Mouse (Mus musculus) megakaryocyte, embryonic 14.5 days (primary cell): Measurements from ENCODE around the gene Tspan8. TPM values are rescaled to one million over a fixed set of nuclear protein-coding genes. Genes with fewer than 3 reads are reported as not detected.

Experiments used
- H3K27me3 ChIP-seq: replicated peaks from 2 replicates; pipeline ENCODE3; 2012; ENCODE audit warnings: inconsistent platforms
- H3K36me3 ChIP-seq: replicated peaks from 2 replicates; pipeline ENCODE3; 2012; ENCODE audit warnings: low read length, inconsistent platforms, mixed read lengths
- H3K4me1 ChIP-seq: 2 replicates; pipeline ENCODE4 v1.6.1; 2012; ENCODE audit warnings: inconsistent platforms
- H3K4me3 ChIP-seq: replicated peaks from 2 replicates; pipeline ENCODE3; 2012; ENCODE audit warnings: moderate library complexity, mild to moderate bottlenecking, inconsistent platforms
- H3K9me3 ChIP-seq: 2 replicates; pipeline ENCODE4 v1.6.1; 2012; ENCODE audit warnings: inconsistent platforms
- FLI1 ChIP-seq: IDR thresholded peaks from 2 replicates; pipeline ENCODE4 v1.6.1; 2012; ENCODE audit warnings: low read length, inconsistent platforms, mixed read lengths
- GATA1 ChIP-seq: IDR thresholded peaks from 3 replicates; pipeline ENCODE4 v1.6.1; 2012; ENCODE audit warnings: mixed read lengths, low read length, inconsistent platforms, borderline replicate concordance
- polyA plus RNA-seq: library from polyadenylated mRNA; stranded (reverse); fragments of >175 nt; gene quantifications from 2 replicates; pipeline ENCODE4 v1.2.3, GENCODE M21; 2012; ENCODE audit warnings: low replicate concordance; ENCODE audit not compliant: insufficient read depth

Gene Tspan8
- not detected in 2 replicates for polyA plus RNA-seq

DNA sequence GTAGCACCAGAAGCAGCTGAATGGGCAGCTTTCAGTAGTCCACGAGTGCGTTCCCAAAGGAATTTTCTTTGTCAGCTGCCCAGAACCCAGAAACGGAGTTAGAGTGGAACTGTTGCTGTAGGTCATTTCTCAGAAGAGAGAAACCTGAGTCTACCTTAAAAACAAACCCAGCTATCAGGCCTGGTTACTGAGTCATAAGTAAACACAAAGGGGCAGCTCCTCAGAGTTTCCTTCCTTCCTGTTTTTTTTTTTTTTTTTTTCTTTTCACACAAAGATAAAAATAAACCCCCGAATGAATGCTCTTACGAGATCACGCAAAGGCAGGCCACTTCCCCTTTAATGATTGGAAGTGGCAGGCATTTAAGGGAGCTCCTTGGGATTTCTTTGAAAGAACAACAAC is at the start of gene Tspan8:
Gene Tspan8 (plus strand): TSS at position 322 of the 400 bp plus-strand sequence.
- no peaks in the 10 kb centered on the region for H3K36me3 ChIP-seq
- TF ChIP-seq FLI1 (no peak), GATA1 (no peak)
- no peaks in the 10 kb centered on the region for H3K27me3 ChIP-seq
- H3K4me1 ChIP-seq = no peaks in the 10 kb centered on the region
- H3K4me3 ChIP-seq = peak within 1 kb of the TSS; percentile 56
- 0 out of 2 replicates have a peak, but pooled peaks cover 4% of the 10 kb centered on the region for H3K9me3 ChIP-seq

DNA sequence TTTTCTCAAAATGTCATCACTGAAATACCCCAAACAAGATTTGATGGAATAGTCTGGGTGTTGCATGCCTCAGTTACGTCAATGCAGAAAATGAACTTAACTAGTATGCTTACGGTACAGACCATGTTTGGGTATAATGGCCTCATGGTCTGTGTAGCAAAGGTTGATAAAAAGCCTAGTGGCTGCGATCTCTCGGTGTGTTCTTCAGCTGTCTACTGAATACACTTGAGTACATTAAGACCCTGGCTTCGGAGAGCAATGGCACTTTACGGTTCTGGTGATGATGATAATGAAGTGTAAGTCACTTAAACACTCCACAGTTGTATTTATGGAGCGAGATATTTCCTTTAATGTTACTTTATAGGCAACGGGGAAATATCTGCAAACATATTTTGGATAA is 46.6 kb upstream of the Tspan8 start:
- no peaks in the 10 kb centered on the region for H3K27me3 ChIP-seq
- TF ChIP-seq GATA1 (no peak), FLI1 (no peak)
- H3K4me1 ChIP-seq = no peaks in the 10 kb centered on the region
- H3K4me3 ChIP-seq = no peak overlapping the region
- H3K36me3 ChIP-seq = no peaks in the 10 kb centered on the region
- peaks cover 29% of the 10 kb centered on the region; the same call in 1 of the 2 replicates for H3K9me3 ChIP-seq

DNA sequence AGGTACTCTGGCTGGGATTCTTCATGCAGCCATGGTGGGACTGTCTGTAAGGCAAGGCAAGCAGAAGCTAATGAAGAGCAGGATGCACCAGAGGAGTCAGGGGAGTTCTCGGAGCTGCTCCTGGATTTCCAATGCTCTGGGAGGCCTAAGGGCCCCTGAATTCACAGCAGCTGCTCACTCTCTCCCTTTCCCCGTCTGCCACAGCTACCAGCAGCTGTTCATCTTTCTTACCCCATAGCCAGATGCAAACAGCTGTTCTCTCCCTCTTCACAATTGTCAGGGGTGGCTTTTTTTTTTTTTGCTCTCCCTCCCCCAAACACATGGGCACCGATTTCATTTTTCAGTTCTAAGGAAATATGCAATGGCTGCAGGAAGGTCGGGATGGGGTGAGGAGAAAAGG is 42.2 kb upstream of the Tspan8 start:
- H3K36me3 ChIP-seq = no peaks in the 10 kb centered on the region
- TF ChIP-seq GATA1 = no peak
- no peak for TF ChIP-seq FLI1
- no peaks in the 10 kb centered on the region for H3K27me3 ChIP-seq
- peaks cover 19% of the 10 kb centered on the region; the same call in 1 of the 2 replicates for H3K9me3 ChIP-seq
- no peak overlapping the region for H3K4me3 ChIP-seq
- no peaks in the 10 kb centered on the region for H3K4me1 ChIP-seq

GRCm38 (mm10) chr10:115775945-115776905 is 40.4 kb upstream of the Tspan8 start:
- Histone ChIP-seq H3K4me1 (no peaks in the 10 kb centered on the region), H3K27me3 (no peaks in the 10 kb centered on the region), H3K4me3 (no peak overlapping the region), H3K36me3 (no peaks in the 10 kb centered on the region), H3K9me3 (peaks cover 24% of the 10 kb centered on the region; the same call in 1 of the 2 replicates)
- TF ChIP-seq FLI1 (no peak), GATA1 (no peak)

GRCm38 (mm10) chr10:115777366-115777765 is 39.3 kb upstream of the Tspan8 start:
- Histone ChIP-seq H3K36me3 (no peaks in the 10 kb centered on the region), H3K4me1 (no peaks in the 10 kb centered on the region), H3K9me3 (peaks cover 25% of the 10 kb centered on the region; the same call in 1 of the 2 replicates), H3K4me3 (no peak overlapping the region), H3K27me3 (no peaks in the 10 kb centered on the region)
- TF ChIP-seq FLI1 (no peak), GATA1 (no peak)

DNA sequence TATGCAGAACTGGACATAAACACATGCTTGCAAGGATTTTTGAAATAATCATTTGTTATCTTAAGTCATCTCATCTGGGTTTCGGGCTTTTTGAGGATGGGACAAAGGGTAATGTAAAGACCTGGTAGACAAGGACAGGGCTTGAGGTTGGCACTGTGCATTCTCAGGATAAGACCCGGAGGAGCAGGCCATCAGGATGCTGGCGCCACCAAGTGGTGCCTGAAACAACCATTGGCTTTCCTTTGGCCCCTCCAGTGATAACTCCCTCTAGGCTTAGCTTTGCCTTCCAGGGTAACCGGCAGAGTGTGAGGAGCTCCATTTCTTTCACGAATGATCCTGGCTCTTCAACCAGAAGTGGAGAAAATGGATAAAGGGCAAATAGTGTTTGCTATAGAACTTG is 38.0 kb upstream of the Tspan8 start:
- H3K4me3 ChIP-seq = no peak overlapping the region
- H3K36me3 ChIP-seq = no peaks in the 10 kb centered on the region
- no peaks in the 10 kb centered on the region for H3K4me1 ChIP-seq
- TF ChIP-seq FLI1 (no peak), GATA1 (no peak)
- no peaks in the 10 kb centered on the region for H3K27me3 ChIP-seq
- H3K9me3 ChIP-seq = peaks cover 25% of the 10 kb centered on the region

DNA sequence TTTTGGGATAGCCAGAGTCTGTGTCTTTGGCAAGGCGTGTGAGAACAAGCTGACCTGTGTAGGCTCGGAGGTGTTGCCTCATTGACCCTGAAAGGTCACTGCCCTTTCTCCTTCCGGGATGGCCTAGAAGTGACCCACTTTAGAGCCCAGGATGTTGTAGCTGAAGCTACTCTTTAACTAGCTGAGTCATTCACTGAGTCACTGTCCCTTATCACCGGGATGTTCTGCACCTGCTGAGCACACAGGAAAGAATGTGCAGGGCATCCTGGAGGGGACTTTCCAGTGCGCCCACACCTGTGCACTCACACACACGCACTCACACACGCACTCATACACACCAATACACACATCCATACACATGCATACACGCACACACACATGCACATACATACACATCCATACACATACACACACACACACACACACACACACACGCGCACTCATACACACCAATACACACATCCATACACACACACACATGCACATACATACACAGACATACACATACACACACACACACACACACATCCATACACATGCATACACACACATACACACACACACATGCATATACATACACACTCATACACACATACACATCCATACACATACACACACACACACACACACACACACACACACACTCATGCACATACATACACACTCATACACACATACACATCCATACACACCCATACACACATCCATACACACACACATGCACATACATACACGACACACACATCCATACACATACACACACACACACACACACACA is 36.2 kb upstream of the Tspan8 start:
- Histone ChIP-seq H3K9me3 (peaks cover 20% of the 10 kb centered on the region), H3K4me1 (no peaks in the 10 kb centered on the region), H3K36me3 (no peaks in the 10 kb centered on the region), H3K4me3 (peak overlapping the region; percentile 57), H3K27me3 (no peaks in the 10 kb centered on the region)
- TF ChIP-seq FLI1 = no peak
- no peak for TF ChIP-seq GATA1

- Histone ChIP-seq H3K4me1 (no peaks in the 10 kb centered on the region), H3K27me3 (no peaks in the 10 kb centered on the region), H3K36me3 (no peaks in the 10 kb centered on the region), H3K4me3 (no peak overlapping the region), H3K9me3 (peaks cover 24% of the 10 kb centered on the region)
- no peak for TF ChIP-seq GATA1
- no peak for TF ChIP-seq FLI1
Observed at GRCm38 (mm10) chr10:115783232-115783631, 33.4 kb upstream of the Tspan8 start.

GRCm38 (mm10) chr10:115790788-115791187 is 25.8 kb upstream of the Tspan8 start:
- no peak overlapping the region for H3K4me3 ChIP-seq
- H3K27me3 ChIP-seq = no peaks in the 10 kb centered on the region
- H3K4me1 ChIP-seq = no peaks in the 10 kb centered on the region
- H3K36me3 ChIP-seq = no peaks in the 10 kb centered on the region
- TF ChIP-seq GATA1 = no peak
- TF ChIP-seq FLI1 = no peak
- peaks cover 24% of the 10 kb centered on the region for H3K9me3 ChIP-seq

DNA sequence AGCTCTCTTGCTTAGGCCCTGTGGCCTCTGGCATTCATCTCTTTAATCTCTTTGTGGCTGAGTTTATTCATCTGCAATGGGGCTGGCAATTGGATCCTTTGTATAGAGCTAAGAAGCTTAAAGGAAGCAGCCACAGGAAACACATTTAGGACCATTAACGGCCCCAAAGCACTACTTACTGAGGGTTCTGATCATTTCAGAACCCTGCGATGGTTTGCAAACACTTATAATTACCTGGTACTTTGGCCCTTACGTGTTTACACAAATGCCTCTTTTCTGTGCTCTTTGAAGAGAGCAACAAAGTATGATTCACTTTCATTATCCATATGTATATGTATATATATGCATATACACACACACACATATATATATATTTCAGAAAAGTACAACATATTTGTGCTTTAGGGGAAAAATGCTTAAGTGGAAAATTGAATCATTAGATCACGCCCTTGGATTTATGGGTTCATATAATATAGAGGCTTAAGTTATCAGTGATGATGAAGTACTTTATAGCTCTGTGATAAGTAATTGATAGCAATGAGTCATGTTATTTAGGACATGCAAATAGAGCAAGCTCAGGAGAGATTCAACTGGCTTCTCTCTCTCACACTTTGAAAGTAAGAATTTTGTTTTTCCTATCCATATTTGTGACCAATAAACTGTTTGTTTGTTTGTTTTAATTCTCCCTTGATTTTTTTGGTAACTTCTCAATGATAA is 20.4 kb upstream of the Tspan8 start:
- 0 out of 2 replicates have a peak, but pooled peaks cover 3% of the 10 kb centered on the region for H3K9me3 ChIP-seq

More for the DNA sequence above, 20.4 kb upstream of the Tspan8 start:
- H3K4me3 ChIP-seq = no peak overlapping the region
- H3K27me3 ChIP-seq = no peaks in the 10 kb centered on the region
- no peaks in the 10 kb centered on the region for H3K4me1 ChIP-seq
- TF ChIP-seq GATA1 (no peak), FLI1 (no peak)
- H3K36me3 ChIP-seq = no peaks in the 10 kb centered on the region
